23 mouse cellular contexts compared by ENCODE assay signal in the genomic region with DNA sequence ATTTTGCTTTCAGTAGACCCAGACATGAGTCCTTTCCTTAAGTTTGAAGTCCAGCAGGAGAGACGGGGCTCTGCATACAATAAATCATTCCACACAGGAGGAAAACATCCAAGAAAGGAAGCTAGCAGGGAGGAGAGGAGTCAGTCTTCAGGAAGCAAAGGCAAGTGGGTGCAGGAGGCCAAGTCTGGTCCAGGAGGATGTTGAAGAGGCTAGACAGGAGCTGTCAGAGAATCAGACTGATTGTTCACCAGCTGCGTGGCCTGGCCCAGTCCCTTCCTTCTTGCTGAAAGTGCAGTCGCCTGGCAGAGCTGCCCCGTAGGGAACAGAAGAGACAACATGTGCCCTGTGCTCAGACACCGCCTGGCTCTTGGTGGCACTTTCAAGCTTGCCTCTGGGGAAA.
DNase-seq lines count a peak whose midpoint lies in the region; ATAC-seq and TF ChIP-seq lines count a peak whose summit lies in the region.
"Had no signal": no experiment of that assay in that cellular context is flagged by ENCODE, and none has a peak within 500 bp of the region (broad histone marks: within the 10 kb centered on the region; RNA-seq: fewer than 3 reads in every experiment).

No protein-coding gene starts in this region.

- H3K4me3 ChIP-seq in forebrain, embryonic 15.5 days, result no peak overlapping the region
- no peak overlapping the region for H3K4me3 ChIP-seq in forebrain, embryonic 10.5 days
- H3K4me3 ChIP-seq in layer of hippocampus, adult 2 months, result no peak overlapping the region
- no peak overlapping the region for H3K4me3 ChIP-seq in liver, embryonic 12.5 days
- H3K4me3 ChIP-seq: embryonic facial prominence, embryonic 10.5 days; gastrocnemius, adult 2 months; hindbrain, embryonic 15.5 days; limb, embryonic 13.5 days; lung, embryonic 15.5 days; stomach, embryonic 15.5 days had no signal

- DNase-seq in forebrain, embryonic 10.5 days (ENCODE audit: extremely low spot score, low spot score), result no peak
- no peak for DNase-seq in layer of hippocampus, adult 2 months (ENCODE audit: low spot score in 2 of 2)
- DNase-seq in layer of hippocampus, adult 8-10 months (ENCODE audit: low spot score in 2 of 2), result no peak
- peak; percentile 38 for DNase-seq in kidney, adult 9 months
- peak; percentile 20 to 68 for DNase-seq in kidney, postnatal 25 days
- DNase-seq: B cell, adult 2 months; gastrocnemius, adult 2 months; heart, adult 18-20 months; heart, postnatal 36 days; layer of hippocampus, adult 9-11 months; lung, postnatal 4 days; right cerebral cortex, postnatal 25 days; thymus, adult 18-20 months; thymus, postnatal 4 days had no signal

- no peak overlapping the region for H3K9ac ChIP-seq in forebrain, embryonic 15.5 days (replicated peaks)
- H3K9ac ChIP-seq in liver, embryonic 12.5 days, result no peak overlapping the region
- H3K9ac ChIP-seq: hindbrain, embryonic 15.5 days; limb, embryonic 13.5 days; liver, embryonic 14.5 days; lung, embryonic 15.5 days; stomach, embryonic 15.5 days had no signal

- H3K27ac ChIP-seq in forebrain, embryonic 15.5 days (replicated peaks), result peak overlapping the region; percentile 67
- H3K27ac ChIP-seq in forebrain, embryonic 10.5 days, result no peak overlapping the region
- peak overlapping the region; percentile 79 for H3K27ac ChIP-seq in layer of hippocampus, adult 2 months
- H3K27ac ChIP-seq in liver, embryonic 12.5 days, result no peak overlapping the region
- H3K27ac ChIP-seq: embryonic facial prominence, embryonic 10.5 days; gastrocnemius, adult 2 months; hindbrain, embryonic 15.5 days; limb, embryonic 13.5 days; liver, embryonic 14.5 days; lung, embryonic 15.5 days; stomach, embryonic 15.5 days had no signal

- no peak for ATAC-seq in forebrain, embryonic 15.5 days (replicated peaks)
- no peak for ATAC-seq in liver, embryonic 12.5 days
- ATAC-seq: intestine, embryonic 16.5 days had no signal

- peaks cover 28% of the 10 kb centered on the region for H3K4me1 ChIP-seq in forebrain, embryonic 15.5 days
- H3K4me1 ChIP-seq in forebrain, embryonic 10.5 days, result peaks cover 21% of the 10 kb centered on the region
- no peaks in the 10 kb centered on the region for H3K4me1 ChIP-seq in liver, embryonic 12.5 days
- H3K4me1 ChIP-seq: limb, embryonic 13.5 days; lung, embryonic 15.5 days; stomach, embryonic 15.5 days had no signal

- H3K9me3 ChIP-seq in forebrain, embryonic 15.5 days, result no peaks in the 10 kb centered on the region
- H3K9me3 ChIP-seq in forebrain, embryonic 10.5 days, result no peaks in the 10 kb centered on the region
- no peaks in the 10 kb centered on the region for H3K9me3 ChIP-seq in liver, embryonic 12.5 days (replicated peaks)
- H3K9me3 ChIP-seq: embryonic facial prominence, embryonic 10.5 days; hindbrain, embryonic 15.5 days; limb, embryonic 13.5 days; lung, embryonic 15.5 days; stomach, embryonic 15.5 days had no signal

- H3K36me3 ChIP-seq in forebrain, embryonic 15.5 days, result no peaks in the 10 kb centered on the region
- no peaks in the 10 kb centered on the region for H3K36me3 ChIP-seq in forebrain, embryonic 10.5 days (replicated peaks)
- H3K36me3 ChIP-seq in liver, embryonic 12.5 days, result no peaks in the 10 kb centered on the region
- H3K36me3 ChIP-seq: embryonic facial prominence, embryonic 10.5 days; hindbrain, embryonic 15.5 days; limb, embryonic 13.5 days; lung, embryonic 15.5 days; stomach, embryonic 15.5 days had no signal

- no peak for TF ChIP-seq CTCF in layer of hippocampus, adult 2 months (conservative IDR thresholded peaks at IDR 0.05)

- WGBS in forebrain, embryonic 15.5 days, result 59% methylated on average over 5 of the region's 5 CpGs
- 90% methylated on average over 5 of the region's 5 CpGs for WGBS in forebrain, embryonic 10.5 days
- 60% methylated on average over 5 of the region's 5 CpGs for WGBS in liver, embryonic 12.5 days (ENCODE audit: insufficient replicate concordance)

- no peaks in the 10 kb centered on the region for H3K27me3 ChIP-seq in forebrain, embryonic 15.5 days
- H3K27me3 ChIP-seq in forebrain, embryonic 10.5 days (ENCODE audit: poor library complexity, severe bottlenecking), result no peaks in the 10 kb centered on the region
- no peaks in the 10 kb centered on the region for H3K27me3 ChIP-seq in liver, embryonic 12.5 days (replicated peaks)
- H3K27me3 ChIP-seq: hindbrain, embryonic 15.5 days; lung, embryonic 15.5 days; stomach, embryonic 15.5 days had no signal

- no peak overlapping the region for H3K4me2 ChIP-seq in forebrain, embryonic 15.5 days (replicated peaks)
- no peak overlapping the region for H3K4me2 ChIP-seq in liver, embryonic 12.5 days
- H3K4me2 ChIP-seq: hindbrain, embryonic 15.5 days; limb, embryonic 13.5 days; lung, embryonic 15.5 days; stomach, embryonic 15.5 days had no signal

Comparison
In these comparisons a context has a peak if more than half of its experiments do, and no peak if none do; other contexts are left out.
1. H3K27ac ChIP-seq: peak in forebrain, embryonic 15.5 days (single experiment) and layer of hippocampus, adult 2 months (single experiment); none in forebrain, embryonic 10.5 days (single experiment) and liver, embryonic 12.5 days (single experiment).
2. DNase-seq: peak in kidney, adult 9 months (single experiment) and kidney, postnatal 25 days (2 of 2); none in forebrain, embryonic 10.5 days (single experiment), layer of hippocampus, adult 2 months (0 of 2) and layer of hippocampus, adult 8-10 months (0 of 2).